Mouse (Mus musculus) G1E (cell line): ENCODE measurements around the gene Tbl1x. TPM values are rescaled to one million over a fixed set of nuclear protein-coding genes. Genes with fewer than 3 reads are reported as not detected.

Experiments used
- ATAC-seq: 2 replicates; pipeline ENCODE4 v1.8.0; 2016; ENCODE audit warnings: mild to moderate bottlenecking; ENCODE audit not compliant: insufficient number of reproducible peaks, poor library complexity, low FRiP score, severe bottlenecking; ENCODE audit errors: extremely low read depth
- DNase-seq: peaks from one replicate; pipeline ENCODE4 v3.0.0; 2012; ENCODE audit warnings: low spot score
- H3K27me3 ChIP-seq: 2 replicates; pipeline ENCODE4 v1.6.1; 2012; ENCODE audit warnings: mild to moderate bottlenecking, low read length, inconsistent platforms; ENCODE audit not compliant: insufficient read depth
- H3K36me3 ChIP-seq: replicated peaks from 2 replicates; pipeline ENCODE3; 2012; ENCODE audit warnings: mild to moderate bottlenecking, inconsistent platforms
- H3K4me1 ChIP-seq: 2 replicates; pipeline ENCODE4 v1.6.1; 2012; ENCODE audit warnings: low read depth, low read length, inconsistent platforms, mixed read lengths; ENCODE audit not compliant: insufficient read depth
- H3K4me3 ChIP-seq: 2 replicates; pipeline ENCODE4 v1.5.1; 2012; ENCODE audit warnings: low read depth, mild to moderate bottlenecking, inconsistent platforms, low read length, moderate library complexity, mixed read lengths
- H3K9me3 ChIP-seq: replicated peaks from 2 replicates; pipeline ENCODE4 v1.6.1; 2012; ENCODE audit warnings: inconsistent platforms
- CTCF ChIP-seq: IDR thresholded peaks from 2 replicates; pipeline ENCODE4 v1.5.1; 2012; ENCODE audit warnings: low read depth, low read length, inconsistent platforms, mixed read lengths
- GATA1 ChIP-seq: IDR thresholded peaks from 2 replicates; pipeline ENCODE4 v1.6.1; 2012; ENCODE audit warnings: borderline replicate concordance, low read length, inconsistent platforms, mixed read lengths
- GATA2 ChIP-seq: IDR thresholded peaks from 2 replicates; pipeline ENCODE4 v1.6.1; 2012; ENCODE audit warnings: low read depth, low read length, inconsistent platforms, borderline replicate concordance
- POLR2AphosphoS5 ChIP-seq: IDR thresholded peaks from 2 replicates; pipeline ENCODE4 v1.6.1; 2012; ENCODE audit warnings: low read depth, low read length, inconsistent platforms; ENCODE audit not compliant: insufficient replicate concordance
- TAL1 ChIP-seq: conservative IDR thresholded peaks from 2 replicates; pipeline ENCODE4 v1.6.1; 2012; ENCODE audit warnings: low read depth, low read length, inconsistent platforms, mixed read lengths
- polyA plus RNA-seq: library from polyadenylated mRNA; stranded (reverse); fragments of >175 nt; gene quantifications from 2 replicates; pipeline ENCODE4 v1.2.3, GENCODE M21; 2012
- total RNA-seq, 2 experiments: library from RNA; stranded (forward) in 1 of 2; stranded (reverse) in 1 of 2; fragments of 200-1000 nt in 1 of 2; fragments of >200 nt in 1 of 2; fragmentation: Nextera tagmentation in 1 of 2; gene quantifications; 2 replicates each; pipeline ENCODE4 v1.2.3; 2014 to 2017

The Tbl1x gene
- total and polyA plus RNA-seq, 3 experiments = 6.5 to 141 (median 45.3) TPM

DNA sequence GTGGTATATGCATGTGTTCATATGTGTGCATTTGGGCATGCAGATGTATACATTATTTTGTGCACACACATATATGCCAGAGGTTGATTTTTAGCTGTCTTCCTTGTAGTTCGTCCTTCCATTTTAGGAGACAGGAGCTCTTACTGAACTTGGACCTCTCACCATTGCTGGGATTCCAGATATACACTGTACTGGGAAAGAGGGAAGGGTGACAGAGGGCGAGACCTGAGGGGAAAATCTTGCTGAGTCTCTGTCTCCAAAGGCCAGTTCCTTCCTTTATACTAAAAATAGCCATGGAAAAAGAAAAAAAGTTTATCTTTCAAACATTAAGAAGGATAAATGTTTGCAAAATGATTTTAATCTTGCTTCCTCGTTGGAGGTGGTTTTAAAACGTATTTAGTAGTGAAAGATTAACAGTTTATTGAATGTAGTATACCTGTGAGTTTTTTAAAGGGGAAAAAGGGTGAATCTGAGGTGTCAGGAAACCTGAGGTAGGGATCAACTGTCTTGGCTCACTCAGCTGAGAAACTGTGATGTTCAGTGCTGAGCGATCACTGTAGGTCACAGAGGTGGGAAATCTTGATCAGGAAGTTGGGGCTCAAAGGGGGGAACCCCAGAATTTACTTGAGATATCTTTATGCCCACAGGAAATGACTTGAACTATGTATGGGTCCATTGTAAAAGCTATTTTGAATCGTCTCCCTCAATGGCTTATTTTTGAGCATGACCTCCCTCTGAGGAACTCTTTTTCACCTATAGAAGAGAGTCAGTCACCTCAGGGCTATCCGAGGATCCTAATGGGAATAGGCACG, 6.7 kb downstream of the Tbl1x start:
- H3K27me3 ChIP-seq = no peaks in the 10 kb centered on the region
- ATAC-seq (no peak), DNase-seq (no peak)
- no peak overlapping the region for H3K4me3 ChIP-seq
- H3K4me1 ChIP-seq = peaks cover 15% of the 10 kb centered on the region
- no peak for TF ChIP-seq GATA2
- TF ChIP-seq POLR2AphosphoS5 = no peak
- TF ChIP-seq CTCF = no peak
- TF ChIP-seq GATA1 = no peak
- no peak for TF ChIP-seq TAL1
- no peaks in the 10 kb centered on the region for H3K9me3 ChIP-seq
- H3K36me3 ChIP-seq = peaks cover 15% of the 10 kb centered on the region

- Histone ChIP-seq H3K27me3 (no peaks in the 10 kb centered on the region), H3K4me3 (no peak overlapping the region), H3K36me3 (peaks cover 19% of the 10 kb centered on the region), H3K9me3 (no peaks in the 10 kb centered on the region), H3K4me1 (peaks cover 11% of the 10 kb centered on the region; the same call in 1 of the 2 replicates)
- DNase-seq (no peak), ATAC-seq (no peak)
- no peak for TF ChIP-seq GATA1
- TF ChIP-seq CTCF = no peak
- TF ChIP-seq TAL1 = no peak
- TF ChIP-seq GATA2 = no peak
- TF ChIP-seq POLR2AphosphoS5 = no peak
These were observed 8.1 kb downstream of the Tbl1x start for GRCm38 (mm10) chrX:77518929-77519328.

GRCm38 (mm10) chrX:77522842-77523375, 12.1 kb downstream of the Tbl1x start:
- no peaks in the 10 kb centered on the region for H3K9me3 ChIP-seq

DNA sequence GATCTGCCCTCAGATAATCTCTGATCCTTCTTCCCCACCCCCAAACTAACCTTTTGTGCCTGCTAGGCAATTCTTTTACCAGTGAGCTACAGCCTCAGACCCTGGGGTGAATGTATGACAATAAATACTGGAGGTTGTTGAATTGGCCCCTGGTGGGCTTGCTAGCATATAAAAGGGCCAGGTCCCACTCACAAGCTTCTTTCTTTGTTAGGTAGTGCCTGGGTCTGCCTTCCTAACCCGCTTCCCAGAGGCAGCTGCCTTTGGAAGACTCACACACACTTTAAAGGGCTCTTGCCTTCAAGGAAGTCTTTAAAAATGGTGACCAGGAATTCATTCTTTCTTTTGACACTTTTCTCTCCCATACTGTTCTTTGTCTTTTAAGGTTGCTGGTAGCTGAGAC, 14.4 kb downstream of the Tbl1x start:
- Histone ChIP-seq H3K9me3 (no peaks in the 10 kb centered on the region), H3K36me3 (peaks cover 36% of the 10 kb centered on the region), H3K27me3 (no peaks in the 10 kb centered on the region), H3K4me3 (no peak overlapping the region), H3K4me1 (no peaks in the 10 kb centered on the region; the same call in 1 of the 2 replicates)
- no peak for DNase-seq
- no peak for TF ChIP-seq GATA2
- TF ChIP-seq POLR2AphosphoS5 = no peak
- no peak for TF ChIP-seq CTCF
- no peak for ATAC-seq

More at GRCm38 (mm10) chrX:77522842-77523375, 12.1 kb downstream of the Tbl1x start:
- H3K27me3 ChIP-seq = no peaks in the 10 kb centered on the region
- peaks cover 35% of the 10 kb centered on the region for H3K36me3 ChIP-seq
- DNase-seq (no peak), ATAC-seq (no peak)
- TF ChIP-seq POLR2AphosphoS5 (no peak), CTCF (no peak), TAL1 (no peak), GATA2 (no peak), GATA1 (no peak)
- no peak overlapping the region for H3K4me3 ChIP-seq
- peaks cover 2% of the 10 kb centered on the region; the same call in 1 of the 2 replicates for H3K4me1 ChIP-seq

DNA sequence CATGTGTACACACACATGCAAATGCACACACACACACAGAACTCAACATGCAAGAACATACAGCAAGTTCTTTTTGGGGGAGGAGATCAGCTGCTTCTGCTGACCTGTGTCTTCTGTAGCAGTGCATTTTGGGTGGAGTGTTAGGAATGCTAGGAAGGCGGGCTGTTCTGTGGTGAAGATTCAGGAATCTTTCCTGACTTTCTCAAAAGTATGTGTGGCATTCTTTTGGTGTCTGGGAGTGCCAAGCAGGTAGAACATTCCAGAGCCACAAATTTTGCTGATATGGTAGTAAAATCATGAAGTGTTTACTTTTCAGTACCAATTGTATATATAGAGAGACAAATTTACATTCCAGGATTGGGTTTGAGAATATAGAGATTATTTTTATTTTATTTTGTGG, 17.6 kb downstream of the Tbl1x start:
- TF ChIP-seq GATA2 (no peak), POLR2AphosphoS5 (no peak), GATA1 (no peak), CTCF (no peak), TAL1 (no peak)

GRCm38 (mm10) chrX:77530997-77531396, 20.2 kb downstream of the Tbl1x start:
- DNase-seq (no peak), ATAC-seq (no peak)
- peaks cover 5% of the 10 kb centered on the region; the same call in 1 of the 2 replicates for H3K4me1 ChIP-seq
- peaks cover 25% of the 10 kb centered on the region for H3K36me3 ChIP-seq
- H3K27me3 ChIP-seq = no peaks in the 10 kb centered on the region
- no peaks in the 10 kb centered on the region for H3K9me3 ChIP-seq
- H3K4me3 ChIP-seq = no peak overlapping the region
- no peak for TF ChIP-seq CTCF
- no peak for TF ChIP-seq GATA1
- TF ChIP-seq POLR2AphosphoS5 = no peak
- TF ChIP-seq TAL1 = no peak
- TF ChIP-seq GATA2 = no peak

More for the DNA sequence above, 17.6 kb downstream of the Tbl1x start:
- ATAC-seq (no peak), DNase-seq (no peak)
- Histone ChIP-seq H3K36me3 (peaks cover 33% of the 10 kb centered on the region), H3K27me3 (no peaks in the 10 kb centered on the region), H3K4me1 (peaks cover 5% of the 10 kb centered on the region; the same call in 1 of the 2 replicates), H3K9me3 (no peaks in the 10 kb centered on the region), H3K4me3 (no peak overlapping the region)
